Mouse (Mus musculus) gastrocnemius, adult 8-10 months (tissue): ENCODE data around the gene Apobec2. TPM values are rescaled to one million over a fixed set of nuclear protein-coding genes. Genes with fewer than 3 reads are reported as not detected.
A peak's percentile ranks its signal among the peaks of the same experiment; 100 is the strongest.
"Not testable (repeated sequence)": the region's sequence is repeated elsewhere in the genome, so short reads cannot be mapped to it uniquely, and the experiment has no call there.

ENCODE experiments used
- DNase-seq, 2 experiments: peaks; one replicate each; pipeline ENCODE4 v3.0.0; 2022; ENCODE audit warnings: low spot score in 2 of 2
- total RNA-seq, 4 experiments: library from RNA; stranded (reverse); gene quantifications; 2 replicates each; pipeline ENCODE4 v1.2.4; 2022

The Apobec2 gene
- total RNA-seq, result 100 to 1,000 TPM; 445 to 531 (median 476) TPM

DNA sequence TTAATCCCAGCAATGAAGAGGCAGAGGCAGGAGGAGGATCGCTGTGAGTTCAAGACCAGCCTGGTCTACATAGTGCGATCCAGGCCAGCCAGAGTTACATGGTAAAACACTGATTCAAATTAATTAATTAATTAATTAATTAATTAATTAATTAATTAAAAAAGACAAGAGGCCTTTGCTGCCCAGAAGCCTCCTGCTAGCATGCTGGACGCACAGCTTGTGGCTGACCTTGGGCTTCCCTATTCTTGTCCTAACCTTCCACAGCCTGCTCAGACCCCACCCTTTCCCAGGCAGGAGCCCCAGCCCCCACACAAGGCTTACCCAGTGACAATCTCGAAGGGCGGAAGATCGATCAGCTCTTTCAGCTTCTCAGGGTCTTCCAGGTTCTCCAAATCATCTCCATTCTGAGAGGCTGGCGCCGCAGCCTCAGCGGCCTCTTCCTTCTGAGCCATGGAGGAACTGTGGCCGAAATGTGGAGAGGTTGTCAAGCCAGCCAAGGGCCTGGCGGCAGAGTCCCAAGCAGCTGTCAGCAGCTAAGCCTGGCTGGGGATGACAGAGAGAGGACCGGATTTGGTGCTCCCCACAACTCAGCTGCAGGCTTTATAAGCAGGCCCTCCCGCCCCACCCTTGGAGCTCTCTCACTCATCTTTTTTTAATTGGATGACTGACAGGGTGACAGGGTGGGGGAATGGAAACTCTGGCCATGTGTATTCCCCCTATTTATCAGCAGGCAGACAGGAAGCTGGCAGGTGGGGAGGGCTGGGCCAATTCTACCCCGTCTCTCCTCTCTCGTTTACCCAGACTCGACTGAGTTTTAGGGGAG lies at the start of gene Apobec2:
TSS of gene Apobec2 (minus strand) at position 773 of the 823 bp plus-strand sequence.
- DNase-seq, result peak; percentile 51 to 80

DNA sequence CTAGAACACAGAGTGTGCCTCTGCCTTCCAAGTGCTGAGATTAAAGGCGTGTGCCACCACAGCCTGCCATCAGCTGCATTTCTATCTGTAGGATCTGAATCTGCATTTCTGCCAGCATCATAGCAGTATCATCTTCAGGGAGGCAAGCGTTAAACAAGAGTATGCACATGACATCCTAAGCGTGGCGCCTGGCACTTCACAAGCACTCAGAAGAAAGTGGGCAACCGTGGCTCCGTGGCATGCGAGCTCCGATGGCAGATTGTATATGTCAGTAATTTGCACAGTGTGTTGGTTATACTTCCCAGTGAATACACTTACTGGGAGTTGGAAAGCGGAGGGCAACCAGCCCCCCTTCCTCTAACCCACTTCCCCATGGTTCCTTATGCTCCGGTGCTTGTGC lies 47.2 kb upstream of the Apobec2 start:
- DNase-seq, result no peak

DNA sequence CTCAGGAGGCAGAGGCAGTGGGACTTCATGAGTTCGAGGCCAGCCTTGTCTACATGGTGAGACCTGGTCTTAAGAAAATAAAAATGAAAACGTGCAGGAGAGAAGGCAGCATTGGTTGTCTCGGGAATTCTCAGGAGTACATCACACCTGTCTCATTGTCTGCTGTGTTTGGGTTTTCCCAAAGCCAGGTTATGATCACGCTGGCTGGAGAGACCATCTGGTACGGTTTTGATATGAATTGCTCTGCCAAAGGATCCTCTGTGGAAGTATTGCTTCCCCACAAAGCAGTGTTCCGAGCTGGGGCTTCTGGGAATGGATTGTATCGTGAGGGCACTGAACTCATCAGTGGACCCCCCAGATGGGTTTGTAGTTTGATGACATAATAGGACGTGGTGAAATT lies 42.7 kb upstream of the Apobec2 start:
- no peak for DNase-seq

DNA sequence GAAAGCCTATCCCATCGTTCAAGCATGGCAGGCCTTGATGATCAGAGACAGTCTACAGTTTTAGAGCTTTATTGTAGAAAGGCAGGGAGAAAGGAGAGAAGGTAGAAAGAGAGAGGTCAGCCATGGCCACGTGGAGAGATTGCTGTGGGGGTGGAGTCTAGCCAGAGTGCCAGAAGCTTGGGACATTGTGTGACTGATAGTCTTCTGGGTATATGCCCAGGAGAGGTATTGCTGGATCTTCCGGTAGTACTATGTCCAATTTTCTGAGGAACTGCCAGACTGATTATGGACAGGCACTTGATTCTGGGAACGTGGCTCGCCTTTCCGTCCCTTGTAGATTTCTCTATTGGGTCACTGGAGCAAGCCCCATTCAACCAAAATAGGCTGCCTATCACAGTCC lies 41.6 kb upstream of the Apobec2 start:
- not testable (repeated sequence) for DNase-seq

DNA sequence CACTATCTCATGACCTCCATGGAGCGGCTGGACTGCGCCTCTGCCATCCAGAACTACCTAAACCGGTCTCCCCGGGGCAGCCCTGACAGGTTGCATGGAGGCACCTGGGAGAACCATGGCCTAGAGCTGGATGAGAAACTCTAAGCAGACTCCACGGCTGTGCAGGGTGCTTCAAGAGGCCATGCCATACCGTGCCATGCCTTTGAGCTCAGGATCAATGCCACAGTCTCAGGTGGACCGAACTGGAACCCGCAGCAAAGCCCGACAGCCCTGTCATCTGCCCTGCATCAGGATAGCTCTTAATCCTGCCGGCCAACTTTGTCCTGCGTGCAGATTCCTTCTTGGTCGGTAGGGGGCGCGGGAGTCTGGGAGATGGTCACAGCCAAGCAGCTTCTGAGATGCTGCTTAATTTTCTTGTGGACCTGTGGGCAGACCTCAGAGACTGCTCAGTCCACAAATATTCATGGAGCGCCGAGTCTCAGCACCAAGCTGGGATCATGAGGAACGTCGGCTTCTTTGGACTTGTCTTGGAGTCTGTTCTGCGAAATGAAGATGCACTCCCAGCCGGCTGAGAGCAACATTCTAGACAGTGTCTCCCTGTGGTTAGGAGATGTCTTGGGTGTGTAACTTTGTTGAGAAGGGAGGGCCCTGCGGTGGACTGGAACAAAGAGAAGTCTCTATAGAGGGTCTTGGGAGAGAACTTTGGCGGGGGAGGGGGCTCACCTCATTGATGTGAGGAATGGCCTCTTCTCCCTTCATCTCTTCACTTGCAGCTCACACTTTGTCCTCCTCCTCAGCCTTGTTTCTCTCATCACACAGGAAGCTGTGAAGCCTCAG lies 34.9 kb upstream of the Apobec2 start:
- DNase-seq, result peak; percentile 56 to 58

GRCm38 (mm10) chr17:48466769-48467394 lies 34.2 kb upstream of the Apobec2 start:
- DNase-seq, result no peak

DNA sequence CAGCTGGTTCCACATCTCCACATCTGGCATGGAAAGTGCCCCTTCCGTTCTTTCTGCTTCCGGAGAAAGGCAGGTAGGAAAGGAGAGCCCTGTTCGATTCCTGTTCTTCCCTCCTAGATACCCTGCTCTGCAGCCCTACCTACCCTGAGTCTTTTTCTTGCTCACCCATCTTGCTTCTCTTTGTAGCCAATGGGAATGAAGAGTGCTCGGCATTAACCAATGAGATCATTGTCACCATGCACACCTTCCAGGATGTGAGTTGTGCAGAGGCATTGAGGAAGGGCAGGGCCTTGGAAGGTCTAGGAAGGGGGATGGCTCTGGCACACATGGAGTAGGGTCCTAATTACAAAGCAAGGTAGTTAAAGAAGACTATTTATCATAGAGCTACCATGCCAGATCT lies 30.7 kb upstream of the Apobec2 start:
- no peak for DNase-seq

GRCm38 (mm10) chr17:48462096-48462495 lies 29.4 kb upstream of the Apobec2 start:
- DNase-seq, result no peak

DNA sequence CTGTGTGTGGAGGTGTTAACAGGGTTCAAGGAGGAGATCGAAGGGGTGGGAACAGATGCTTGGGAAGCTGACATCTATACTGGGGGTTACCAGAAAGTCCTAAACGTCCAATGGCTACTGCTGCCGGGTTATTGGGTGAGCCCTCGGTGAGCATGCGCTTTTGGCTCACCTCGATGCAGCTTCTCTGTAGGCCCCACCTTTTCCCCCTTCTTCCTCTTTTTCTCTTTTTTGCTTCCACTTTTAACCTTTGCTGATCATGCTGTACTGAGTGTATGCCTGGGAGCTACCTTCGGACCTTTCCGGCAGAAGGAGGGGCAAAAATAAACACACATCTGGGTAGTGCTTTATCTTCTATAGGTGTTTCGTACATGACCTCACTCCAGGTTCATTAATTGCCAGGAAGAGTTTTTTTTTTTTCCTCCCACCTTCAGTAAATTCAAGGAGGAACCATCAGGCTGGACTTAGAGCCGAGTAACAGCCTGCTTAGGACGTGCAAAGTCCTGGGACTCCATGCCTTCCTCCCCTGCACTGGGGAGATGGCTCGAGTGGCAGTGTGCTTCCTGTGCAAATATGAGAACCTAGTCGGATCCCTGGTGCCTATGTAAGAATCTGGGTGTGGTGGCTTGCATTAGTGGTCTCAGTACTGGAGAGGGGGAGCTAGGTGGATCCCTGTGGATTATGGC lies 25.4 kb upstream of the Apobec2 start:
- DNase-seq, result no peak

- no peak for DNase-seq
Observed at GRCm38 (mm10) chr17:48455955-48456354, 23.2 kb upstream of the Apobec2 start.

GRCm38 (mm10) chr17:48454688-48455087 lies 22.0 kb upstream of the Apobec2 start, which contains the start of gene Unc5cl:
TSS of gene Unc5cl (plus strand) at chr17:48454901.
- DNase-seq, result no peak

DNA sequence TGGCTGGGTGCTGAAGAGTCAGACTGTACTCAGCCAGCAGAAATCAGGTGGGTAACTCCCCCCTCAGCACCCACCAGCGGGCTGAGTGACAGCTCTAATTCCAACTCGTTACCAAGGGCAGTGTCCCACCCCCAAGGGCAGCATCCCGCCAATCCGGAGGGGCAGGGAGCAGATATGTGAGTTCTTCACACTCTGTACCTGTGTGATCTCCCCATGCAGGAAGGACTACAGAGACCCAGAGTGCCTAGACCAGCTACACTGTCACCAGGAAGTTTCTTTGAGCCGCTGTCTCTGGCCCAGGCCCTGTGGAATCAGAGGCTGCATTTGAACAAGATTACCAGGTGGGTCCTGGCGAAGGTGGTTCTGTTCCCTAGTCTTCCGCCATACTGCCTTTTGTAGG lies 21.5 kb upstream of the Apobec2 start:
- DNase-seq, result no peak

GRCm38 (mm10) chr17:48453489-48453888 lies 20.8 kb upstream of the Apobec2 start:
- DNase-seq, result no peak

DNA sequence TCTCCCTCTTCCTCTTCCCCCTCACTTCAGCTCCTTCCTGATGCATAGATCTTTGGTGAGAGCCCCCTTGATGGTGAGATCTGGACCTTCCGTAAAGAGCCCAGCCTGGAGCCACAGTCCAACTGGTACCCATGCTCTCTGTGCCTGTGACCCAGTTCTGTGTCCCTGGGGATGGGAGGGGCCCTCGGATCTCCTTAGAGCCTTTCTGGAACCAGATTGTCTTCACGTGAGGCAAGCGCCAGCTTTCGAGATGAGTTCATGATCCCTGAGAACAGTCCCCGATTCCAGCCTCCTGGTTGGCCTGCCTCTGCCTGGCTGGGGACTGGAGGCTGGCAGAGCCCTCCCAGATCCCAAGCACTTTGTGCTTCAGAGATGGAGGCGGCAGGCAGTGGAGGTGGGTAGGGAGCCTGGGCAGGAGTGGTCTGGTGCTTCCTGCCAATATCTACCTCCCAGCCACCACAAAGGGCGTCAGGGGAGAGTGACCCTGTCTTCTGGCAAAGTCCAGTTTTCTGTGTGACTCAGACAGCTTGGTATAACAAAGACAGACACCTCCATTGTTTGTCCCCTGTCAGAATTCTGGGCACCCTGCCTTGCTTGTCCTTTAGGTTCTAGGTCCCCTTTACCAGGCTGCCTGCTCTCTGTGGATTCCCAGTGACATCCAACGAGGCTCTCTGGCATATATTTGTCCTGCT lies 19.2 kb upstream of the Apobec2 start:
- no peak for DNase-seq

DNA sequence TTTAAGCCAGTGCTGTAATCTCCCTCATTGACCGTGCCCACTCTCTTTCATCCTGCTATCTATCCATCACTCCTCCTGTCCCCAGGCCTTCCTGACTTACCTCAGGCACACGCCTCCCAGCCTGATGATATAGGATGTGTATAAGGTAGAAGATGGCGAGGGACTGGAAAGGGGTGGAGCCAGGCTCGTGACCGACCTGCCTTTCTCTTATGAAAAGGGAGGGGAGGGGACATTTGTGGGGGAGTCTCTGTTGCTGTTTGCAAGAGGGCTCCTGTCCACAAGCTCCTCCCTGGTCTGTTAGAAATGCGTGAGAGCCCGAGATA lies 18.6 kb upstream of the Apobec2 start, which contains the start of gene Tspo2:
TSS of gene Tspo2 (minus strand) at position 170 of the 323 bp plus-strand sequence.
- DNase-seq, result no peak

DNA sequence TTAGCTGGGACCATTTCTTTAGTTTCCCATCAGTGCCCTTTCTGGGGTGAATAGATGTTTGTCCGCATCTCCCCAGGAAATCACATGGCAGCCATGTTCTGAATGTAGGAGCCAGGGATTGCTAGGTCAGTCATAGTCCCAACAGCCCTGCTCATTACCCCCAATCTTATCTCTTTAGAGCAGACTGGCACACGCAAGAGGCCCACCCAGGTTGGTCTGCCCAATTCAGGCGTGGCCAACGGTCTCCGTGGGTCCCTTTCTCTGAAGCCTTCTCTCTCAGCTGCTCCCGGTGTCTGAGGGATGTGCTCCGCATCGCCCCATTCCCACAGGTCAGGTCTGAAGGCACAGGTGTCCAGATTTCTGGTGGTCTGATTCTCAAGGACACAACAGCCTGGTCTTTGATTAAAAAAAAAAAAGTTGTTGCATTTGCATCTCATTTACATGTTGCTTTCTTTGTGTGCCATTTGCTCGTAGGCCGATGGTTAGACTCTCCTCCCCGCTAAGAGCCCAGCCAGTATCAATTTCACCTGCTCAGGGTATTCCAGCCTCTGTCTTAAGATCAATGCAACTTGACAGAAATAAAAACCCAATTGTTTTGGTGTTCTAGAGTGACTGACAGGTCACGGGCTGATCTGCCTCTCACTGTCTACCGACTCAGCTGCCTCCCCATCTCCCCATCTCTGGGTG lies 18.1 kb upstream of the Apobec2 start:
- DNase-seq, result no peak

GRCm38 (mm10) chr17:48447675-48448074 lies 14.9 kb upstream of the Apobec2 start:
- no peak for DNase-seq

GRCm38 (mm10) chr17:48443542-48444145 lies 10.9 kb upstream of the Apobec2 start:
- no peak for DNase-seq

- DNase-seq, result no peak
Observed at GRCm38 (mm10) chr17:48442745-48443457, 10.2 kb upstream of the Apobec2 start.
